Mouse (Mus musculus): ENCODE data around the gene Ddx52. TPM values are rescaled to one million over a fixed set of nuclear protein-coding genes. Genes with fewer than 3 reads are reported as not detected.

Ddx52 gene
- polyA plus RNA-seq, 1 experiment, result not detected

GRCm38 (mm10) chr11:83963991-83964921 is 22.4 kb downstream of the Ddx52 start, which contains the start of gene Synrg:
Gene Synrg, plus strand, starts transcription at chr11:83964428.
- peaks cover 7% of the 10 kb centered on the region; the same call in 1 of the 2 replicates for H3K4me1 ChIP-seq (ENCODE audit: control insufficient read depth, insufficient read depth, low read length)
- TF ChIP-seq POLR2A (IDR thresholded peaks at IDR 0.05; ENCODE audit: insufficient read depth, low read depth, low read length), result peak; percentile 73
- TF ChIP-seq CTCF (IDR thresholded peaks at IDR 0.05; ENCODE audit: insufficient read depth, low read depth, low read length), result no peak
- WGBS, result 1% methylated on average over 75 of the region's 76 CpGs
- H3K4me3 ChIP-seq (ENCODE audit: insufficient read depth, low read depth, low read length), result peak within 1 kb of the TSS; percentile 92
- H3K27ac ChIP-seq (ENCODE audit: insufficient read depth, low read depth, low read length), result peak within 1 kb of the TSS; percentile 4

GRCm38 (mm10) chr11:83967436-83968204 is 25.8 kb downstream of the Ddx52 start:
- Histone ChIP-seq H3K4me1 (ENCODE audit: control insufficient read depth, insufficient read depth, low read length) (peaks cover 8% of the 10 kb centered on the region; the same call in 1 of the 2 replicates), H3K4me3 (ENCODE audit: insufficient read depth, low read depth, low read length) (no peak overlapping the region), H3K27ac (ENCODE audit: insufficient read depth, low read depth, low read length) (no peak overlapping the region)
- TF ChIP-seq POLR2A (IDR thresholded peaks at IDR 0.05; ENCODE audit: insufficient read depth, low read depth, low read length), result no peak
- TF ChIP-seq CTCF (IDR thresholded peaks at IDR 0.05; ENCODE audit: insufficient read depth, low read depth, low read length), result no peak
- WGBS, result 60% methylated on average over 8 of the region's 8 CpGs

- TF ChIP-seq POLR2A (IDR thresholded peaks at IDR 0.05; ENCODE audit: insufficient read depth, low read depth, low read length) (no peak), CTCF (IDR thresholded peaks at IDR 0.05; ENCODE audit: insufficient read depth, low read depth, low read length) (no peak)
- 86% methylated on average over 6 of the region's 6 CpGs for WGBS
Measured at GRCm38 (mm10) chr11:83968205-83968575, 26.3 kb downstream of the Ddx52 start.

GRCm38 (mm10) chr11:83969040-83969439 is 27.2 kb downstream of the Ddx52 start:
- 93% methylated on average over 3 of the region's 3 CpGs for WGBS
- TF ChIP-seq CTCF (IDR thresholded peaks at IDR 0.05; ENCODE audit: insufficient read depth, low read depth, low read length) (no peak), POLR2A (IDR thresholded peaks at IDR 0.05; ENCODE audit: insufficient read depth, low read depth, low read length) (no peak)
- peaks cover 8% of the 10 kb centered on the region; the same call in 1 of the 2 replicates for H3K4me1 ChIP-seq (ENCODE audit: control insufficient read depth, insufficient read depth, low read length)
- H3K4me3 ChIP-seq (ENCODE audit: insufficient read depth, low read depth, low read length), result no peak overlapping the region
- H3K27ac ChIP-seq (ENCODE audit: insufficient read depth, low read depth, low read length), result no peak overlapping the region

More at GRCm38 (mm10) chr11:83968205-83968575, 26.3 kb downstream of the Ddx52 start:
- no peak overlapping the region for H3K27ac ChIP-seq (ENCODE audit: insufficient read depth, low read depth, low read length)
- no peak overlapping the region for H3K4me3 ChIP-seq (ENCODE audit: insufficient read depth, low read depth, low read length)
- H3K4me1 ChIP-seq (ENCODE audit: control insufficient read depth, insufficient read depth, low read length), result peaks cover 8% of the 10 kb centered on the region; the same call in 1 of the 2 replicates

GRCm38 (mm10) chr11:83974561-83975346 is 32.9 kb downstream of the Ddx52 start:
- H3K4me1 ChIP-seq (ENCODE audit: control insufficient read depth, insufficient read depth, low read length), result no peaks in the 10 kb centered on the region
- TF ChIP-seq POLR2A (IDR thresholded peaks at IDR 0.05; ENCODE audit: insufficient read depth, low read depth, low read length) (no peak), CTCF (IDR thresholded peaks at IDR 0.05; ENCODE audit: insufficient read depth, low read depth, low read length) (no peak)
- WGBS, result 60% methylated on average over 7 of the region's 7 CpGs
- no peak overlapping the region for H3K4me3 ChIP-seq (ENCODE audit: insufficient read depth, low read depth, low read length)
- H3K27ac ChIP-seq (ENCODE audit: insufficient read depth, low read depth, low read length), result no peak overlapping the region

GRCm38 (mm10) chr11:83975488-83975887 is 33.6 kb downstream of the Ddx52 start:
- Histone ChIP-seq H3K4me3 (ENCODE audit: insufficient read depth, low read depth, low read length) (no peak overlapping the region), H3K4me1 (ENCODE audit: control insufficient read depth, insufficient read depth, low read length) (no peaks in the 10 kb centered on the region), H3K27ac (ENCODE audit: insufficient read depth, low read depth, low read length) (no peak overlapping the region)
- 88% methylated on average over 1 of the region's 1 CpGs for WGBS
- TF ChIP-seq CTCF (IDR thresholded peaks at IDR 0.05; ENCODE audit: insufficient read depth, low read depth, low read length) (no peak), POLR2A (IDR thresholded peaks at IDR 0.05; ENCODE audit: insufficient read depth, low read depth, low read length) (no peak)

GRCm38 (mm10) chr11:83976236-83976977 is 34.5 kb downstream of the Ddx52 start:
- H3K27ac ChIP-seq (ENCODE audit: insufficient read depth, low read depth, low read length), result no peak overlapping the region
- TF ChIP-seq CTCF (IDR thresholded peaks at IDR 0.05; ENCODE audit: insufficient read depth, low read depth, low read length) (no peak), POLR2A (IDR thresholded peaks at IDR 0.05; ENCODE audit: insufficient read depth, low read depth, low read length) (no peak)
- WGBS, result 82% methylated on average over 13 of the region's 13 CpGs
- H3K4me3 ChIP-seq (ENCODE audit: insufficient read depth, low read depth, low read length), result no peak overlapping the region
- H3K4me1 ChIP-seq (ENCODE audit: control insufficient read depth, insufficient read depth, low read length), result 0 out of 2 replicates have a peak, but pooled peaks cover 1% of the 10 kb centered on the region

- no peak for TF ChIP-seq CTCF (IDR thresholded peaks at IDR 0.05; ENCODE audit: insufficient read depth, low read depth, low read length)
- no peak for TF ChIP-seq POLR2A (IDR thresholded peaks at IDR 0.05; ENCODE audit: insufficient read depth, low read depth, low read length)
- 92% methylated on average over 2 of the region's 2 CpGs for WGBS
- Histone ChIP-seq H3K4me3 (ENCODE audit: insufficient read depth, low read depth, low read length) (no peak overlapping the region), H3K4me1 (ENCODE audit: control insufficient read depth, insufficient read depth, low read length) (0 out of 2 replicates have a peak, but pooled peaks cover 2% of the 10 kb centered on the region), H3K27ac (ENCODE audit: insufficient read depth, low read depth, low read length) (no peak overlapping the region)
Measured at GRCm38 (mm10) chr11:83977810-83978209, 35.9 kb downstream of the Ddx52 start.
